Mouse (Mus musculus) NIH3T3 (cell line): Measurements from ENCODE around the gene Shank2.

ENCODE experiments used
- DNase-seq: peaks from one replicate; pipeline ENCODE4 v3.0.0-alpha.2; 2012; ENCODE audit warnings: low read depth

Shank2 gene

DNA sequence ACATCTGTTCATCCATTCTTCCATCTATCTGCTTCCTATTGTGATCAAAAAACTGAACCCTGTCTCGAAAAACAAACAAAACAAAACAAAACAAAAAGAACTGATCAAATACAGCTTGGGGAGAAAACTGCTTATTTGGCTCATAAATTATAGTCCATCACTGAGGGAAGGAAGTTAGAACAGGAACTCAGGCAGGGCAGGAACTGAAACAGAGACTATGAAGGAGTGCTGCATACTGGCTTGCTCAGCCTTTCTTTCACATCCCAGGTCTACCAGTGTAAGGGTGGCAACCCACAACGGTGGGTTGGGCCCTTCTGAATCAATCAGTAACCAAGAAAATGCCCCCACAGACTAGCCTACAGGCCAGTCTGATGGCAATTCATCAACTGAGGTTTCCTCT lies 469.4 kb downstream of the Shank2 start:
- DNase-seq = no peak

DNA sequence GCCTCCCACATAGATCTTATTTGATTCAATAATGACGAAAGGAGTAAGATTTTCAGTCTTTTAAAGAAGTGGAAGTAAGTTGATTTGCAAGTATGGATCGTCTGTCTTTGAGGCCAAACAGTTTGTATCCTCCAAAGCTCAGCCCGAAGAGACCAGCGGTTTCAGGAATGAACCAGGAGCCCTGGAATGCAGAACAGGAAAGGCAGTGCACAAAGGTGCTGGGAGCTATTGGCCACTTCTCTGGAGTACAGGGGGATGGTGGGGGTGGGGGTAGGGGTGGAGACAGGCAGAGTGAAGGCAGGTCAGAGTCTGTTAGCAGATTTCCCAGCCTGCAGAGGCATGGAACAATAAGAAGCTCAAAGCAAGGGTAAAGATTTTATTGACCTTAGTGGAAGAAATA lies 471.8 kb downstream of the Shank2 start:
- DNase-seq = no peak
